Mouse (Mus musculus) yolk sac, embryonic 10.5 days (tissue): ENCODE results near the gene Cxcr5.

Experiments used
- DNase-seq: peaks from one replicate; pipeline ENCODE4 v3.0.0-alpha.2; 2017; ENCODE audit warnings: low spot score

The Cxcr5 gene

DNA sequence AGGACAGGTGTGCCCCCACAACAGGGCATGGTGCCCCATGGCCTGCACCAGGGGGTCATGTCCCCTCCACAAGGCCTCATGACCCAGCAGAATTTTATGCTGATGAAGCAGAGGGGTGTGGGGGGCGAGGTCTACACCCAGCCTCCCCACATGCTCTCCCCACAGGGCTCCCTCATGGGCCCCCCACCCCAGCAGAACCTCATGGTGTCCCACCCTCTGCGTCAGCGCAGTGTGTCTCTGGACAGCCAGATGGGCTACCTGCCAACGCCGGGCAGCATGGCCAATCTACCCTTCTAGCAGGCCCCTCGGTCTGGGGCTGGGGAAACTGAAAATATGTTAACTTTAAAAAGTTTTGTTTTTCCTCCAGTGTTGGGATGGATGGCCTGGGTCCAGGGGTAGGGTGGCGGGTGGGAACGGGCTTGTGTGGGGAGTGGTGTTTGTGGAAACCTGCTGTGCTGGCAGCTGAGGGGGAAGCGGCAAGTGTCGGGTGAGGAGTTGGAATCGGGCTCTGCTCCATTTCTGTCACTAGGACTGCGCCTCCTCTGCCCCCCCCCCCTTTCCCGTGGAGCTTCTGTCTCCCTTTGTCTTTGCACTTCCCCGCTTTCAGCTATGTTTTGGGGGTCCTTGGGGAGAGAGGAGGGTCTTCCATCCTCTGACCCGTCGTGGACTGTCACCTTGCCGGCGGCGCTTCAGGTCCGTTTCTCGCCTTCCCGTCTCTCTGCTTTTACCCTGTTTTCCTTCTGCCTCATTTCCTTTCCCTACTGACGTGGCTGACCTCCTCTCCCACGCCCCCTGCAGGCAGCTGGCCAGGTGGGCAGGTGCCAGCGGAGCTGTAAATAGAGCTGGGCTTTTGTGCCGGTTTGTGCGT is 52.0 kb downstream of the Cxcr5 start:
- peak; percentile 63 for DNase-seq

GRCm38 (mm10) chr9:44508721-44509486 is 52.8 kb downstream of the Cxcr5 start:
- DNase-seq: no peak

DNA sequence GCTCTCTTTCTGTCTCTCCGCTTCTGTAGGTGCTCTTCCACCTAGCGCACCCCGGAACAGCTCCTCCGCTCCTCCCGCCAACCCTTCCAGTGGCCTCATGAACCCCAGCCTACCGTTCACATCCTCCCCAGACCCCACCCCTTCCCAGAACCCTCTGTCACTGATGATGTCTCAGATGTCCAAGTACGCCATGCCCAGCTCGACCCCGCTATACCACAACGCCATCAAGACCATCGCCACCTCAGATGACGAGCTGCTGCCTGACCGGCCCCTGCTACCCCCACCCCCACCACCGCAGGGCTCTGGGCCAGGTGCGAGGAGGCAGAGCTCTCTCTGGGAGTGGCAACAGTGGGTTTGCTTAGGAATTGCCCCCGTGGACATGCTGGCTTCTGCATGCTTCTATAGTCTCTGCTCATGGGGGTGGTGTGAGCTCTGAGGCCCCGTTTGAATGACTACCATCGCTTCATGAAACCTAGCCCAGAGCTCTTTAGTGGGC is 53.5 kb downstream of the Cxcr5 start:
- no peak for DNase-seq

GRCm38 (mm10) chr9:44507345-44507744 is 54.3 kb downstream of the Cxcr5 start:
- DNase-seq: no peak

DNA sequence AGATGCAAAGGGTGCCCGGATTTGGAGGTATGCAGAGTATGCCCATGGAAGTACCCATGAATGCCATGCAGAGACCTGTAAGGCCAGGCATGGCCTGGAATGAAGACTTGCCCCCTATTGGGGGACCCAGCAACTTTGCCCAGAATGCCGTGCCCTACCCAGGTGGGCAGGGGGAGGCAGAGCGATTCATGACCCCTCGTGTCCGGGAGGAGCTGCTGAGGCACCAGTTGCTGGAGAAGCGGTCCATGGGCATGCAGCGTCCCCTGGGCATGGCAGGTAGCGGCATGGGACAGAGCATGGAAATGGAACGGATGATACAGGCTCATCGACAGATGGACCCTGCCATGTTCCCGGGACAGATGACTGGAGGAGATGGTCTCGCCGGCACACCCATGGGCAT is 55.1 kb downstream of the Cxcr5 start:
- no peak for DNase-seq

- DNase-seq: no peak
These were observed 55.7 kb downstream of the Cxcr5 start for GRCm38 (mm10) chr9:44505824-44506467.

- no peak for DNase-seq
These were observed 56.5 kb downstream of the Cxcr5 start for GRCm38 (mm10) chr9:44504893-44505823.

- peak; percentile 85 for DNase-seq
These were observed 59.7 kb downstream of the Cxcr5 start for GRCm38 (mm10) chr9:44502006-44502405.

DNA sequence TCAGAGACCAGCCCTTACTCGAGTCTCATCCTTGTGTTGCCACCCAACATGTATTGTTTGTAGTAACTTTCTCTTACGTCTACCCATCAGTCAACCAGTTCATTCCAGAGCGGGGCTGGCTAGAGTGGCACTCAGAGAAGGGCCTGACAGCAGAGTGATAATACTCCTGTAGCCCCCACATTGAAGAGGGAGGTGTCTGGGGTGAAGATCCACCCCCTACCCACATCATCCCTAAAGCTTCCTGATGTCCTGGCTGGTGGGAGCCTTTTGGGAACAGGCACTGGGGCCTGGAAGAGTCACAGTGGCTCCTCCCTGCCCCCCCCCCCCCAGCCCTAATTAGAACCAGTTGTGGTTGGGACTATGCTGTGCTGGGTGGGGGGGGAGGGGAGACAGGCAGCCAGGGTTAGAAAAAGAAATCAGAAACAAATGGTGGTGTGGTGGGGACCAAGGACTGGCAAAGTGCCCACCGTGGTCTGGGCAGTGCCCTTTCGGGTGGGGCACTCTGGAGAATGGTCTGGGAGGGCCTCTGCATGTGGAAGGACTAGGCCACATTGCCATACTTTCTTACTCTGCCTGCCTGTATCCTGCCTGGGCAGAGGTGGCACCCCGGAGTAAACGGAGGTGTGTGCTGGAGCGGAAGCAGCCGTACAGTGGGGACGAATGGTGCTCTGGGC is 60.3 kb downstream of the Cxcr5 start:
- no peak for DNase-seq

DNA sequence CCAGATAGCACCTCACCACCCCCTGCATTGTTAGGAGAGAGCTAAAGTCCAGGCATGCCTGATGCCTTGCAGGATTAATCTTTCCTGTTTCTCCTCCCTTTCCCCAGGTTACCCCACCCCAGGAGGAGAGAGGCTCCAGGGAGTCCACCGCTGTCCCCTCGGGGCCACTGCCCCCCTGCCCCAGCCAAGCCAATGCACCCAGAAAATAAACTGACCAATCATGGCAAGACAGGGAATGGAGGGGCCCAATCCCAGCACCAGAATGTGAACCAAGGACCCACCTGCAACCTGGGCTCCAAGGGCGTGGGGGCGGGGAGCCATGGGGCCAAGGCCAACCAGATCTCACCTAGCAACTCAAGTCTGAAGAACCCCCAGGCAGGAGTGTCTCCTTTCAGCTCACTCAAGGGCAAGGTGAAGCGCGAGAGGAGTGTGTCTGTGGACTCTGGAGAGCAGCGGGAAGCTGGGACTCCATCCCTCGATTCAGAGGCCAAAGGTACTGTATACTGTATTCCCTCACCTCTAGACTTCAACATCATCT is 61.0 kb downstream of the Cxcr5 start:
- DNase-seq: no peak

DNA sequence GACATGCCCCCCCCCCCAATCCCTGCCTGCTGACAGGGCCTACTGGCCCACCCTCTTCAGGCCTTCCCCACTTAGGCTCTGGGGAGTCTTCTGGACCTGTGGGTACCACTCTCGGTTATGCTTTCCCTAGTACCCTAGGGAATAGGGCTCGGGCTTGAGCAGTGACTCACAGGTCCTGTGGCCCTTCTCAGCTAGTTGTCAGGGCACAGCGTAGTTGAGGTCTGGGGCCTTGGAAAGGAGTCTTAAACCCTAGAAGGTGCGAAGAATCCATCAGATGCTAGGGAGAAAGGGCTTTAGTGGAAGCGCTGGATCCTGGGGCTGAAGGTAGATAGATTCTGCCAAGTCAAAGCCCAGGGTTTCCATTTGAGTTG is 61.5 kb downstream of the Cxcr5 start:
- no peak for DNase-seq

- peak; percentile 72 for DNase-seq
These were observed 62.1 kb downstream of the Cxcr5 start for GRCm38 (mm10) chr9:44499356-44500162.

GRCm38 (mm10) chr9:44498421-44499355 is 63.0 kb downstream of the Cxcr5 start:
- peak; percentile 91 for DNase-seq

DNA sequence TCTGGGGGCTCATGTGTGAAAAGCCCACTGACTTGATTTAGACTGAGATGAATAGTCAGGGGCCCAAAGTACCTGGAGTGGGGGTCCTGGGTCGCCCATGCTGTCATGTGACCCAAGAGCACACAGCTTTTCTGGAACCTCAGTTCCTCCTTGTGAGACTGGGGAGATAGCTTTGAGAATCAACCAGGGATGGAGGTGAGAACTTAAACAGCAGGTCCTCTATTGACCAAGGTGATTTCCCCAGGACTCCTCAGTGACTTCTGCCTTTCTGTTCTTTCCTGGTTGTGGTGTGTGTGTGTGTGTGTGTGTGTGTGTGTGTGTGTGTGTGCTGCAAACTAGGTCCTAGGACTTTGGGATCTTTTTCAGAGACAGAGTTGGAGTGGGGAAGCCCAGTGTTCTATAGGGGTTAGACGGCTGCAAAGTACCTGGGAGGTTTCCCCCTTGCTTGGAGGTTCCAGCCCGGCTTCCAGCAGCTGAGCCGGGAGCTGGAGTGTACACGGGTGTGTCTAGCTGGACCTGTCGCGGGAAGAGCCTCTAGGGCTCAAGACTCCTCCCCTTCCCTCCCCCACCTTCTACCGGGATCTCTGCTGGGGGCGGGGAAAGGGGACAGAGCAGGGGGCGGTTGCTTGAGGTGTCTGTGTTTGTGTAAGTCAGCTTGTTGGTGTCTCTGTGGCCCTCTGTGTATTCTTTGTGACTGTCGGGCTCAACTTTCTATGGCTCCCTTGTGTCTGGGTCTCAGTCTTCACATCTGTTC is 63.9 kb downstream of the Cxcr5 start:
- DNase-seq: peak; percentile 92

DNA sequence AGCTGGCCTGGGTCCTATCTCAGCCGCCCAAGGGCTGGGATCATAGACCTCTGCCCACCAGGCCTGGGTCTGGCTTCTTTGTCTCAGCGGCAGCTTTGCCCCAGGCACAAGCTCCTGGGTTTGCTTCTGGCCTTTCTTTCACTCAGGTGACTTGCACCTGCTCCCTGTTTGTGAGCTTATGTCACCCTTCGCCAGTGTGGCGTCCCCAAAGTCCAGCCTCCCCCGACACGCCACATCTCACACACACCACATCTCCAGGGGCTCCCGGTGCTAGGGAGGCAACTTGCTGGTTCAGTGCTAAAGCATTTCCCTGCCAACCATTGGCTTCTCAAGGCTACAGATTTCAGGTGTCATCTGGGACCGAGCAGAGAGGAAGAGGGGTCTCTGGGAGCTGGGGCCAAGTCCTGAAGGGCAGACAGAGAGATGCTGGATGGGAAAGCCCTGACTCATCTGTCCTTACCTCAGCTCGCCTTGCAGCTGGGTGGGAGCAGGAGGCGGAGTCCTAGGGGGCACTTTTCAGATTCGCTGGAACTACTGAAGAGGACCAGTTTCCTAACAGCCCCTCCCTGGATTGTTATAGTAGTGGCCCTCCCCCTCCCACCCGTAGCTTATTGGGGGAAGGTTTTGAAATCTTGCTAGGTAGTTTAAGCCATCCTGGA is 64.7 kb downstream of the Cxcr5 start:
- DNase-seq: no peak

DNA sequence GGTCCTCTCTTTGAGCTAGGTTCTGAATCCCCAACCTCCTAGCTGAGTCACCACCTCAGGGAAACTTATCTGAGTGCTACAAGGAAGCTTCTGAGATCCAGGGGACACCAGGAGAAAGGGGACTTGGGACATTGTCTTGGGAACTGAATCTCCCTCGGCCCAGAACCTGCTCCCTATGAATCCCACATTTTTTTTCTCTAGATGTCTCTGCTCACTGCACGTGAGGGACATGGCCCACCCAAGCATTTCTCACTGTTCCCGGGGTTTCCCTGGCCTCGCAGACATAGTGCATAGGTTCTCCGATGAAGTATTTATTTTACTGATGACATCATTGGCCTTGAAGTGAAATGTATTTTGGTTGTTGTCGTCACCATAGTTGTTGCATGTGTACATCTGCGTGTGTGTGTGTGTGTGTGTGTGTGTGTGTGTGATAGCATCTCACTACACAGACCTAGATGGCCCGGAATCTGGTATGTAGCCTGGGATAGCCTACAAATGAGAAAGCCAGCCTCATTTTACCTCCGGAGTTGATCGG is 65.8 kb downstream of the Cxcr5 start:
- DNase-seq: no peak
